Mouse (Mus musculus) small intestine, adult 2 months (tissue): Measurements from ENCODE around the gene Sesn3. TPM values are rescaled to one million over a fixed set of nuclear protein-coding genes. Genes with fewer than 3 reads are reported as not detected.
"Not testable (repeated sequence)": the region's sequence is repeated elsewhere in the genome, so short reads cannot be mapped to it uniquely, and the experiment has no call there.

Experiments
- H3K27ac ChIP-seq: fragments of 200-500 bp; 2 replicates; pipeline ENCODE4 v1.5.1; 2012; ENCODE audit warnings: low read depth, low read length, control low read depth, inconsistent platforms; ENCODE audit not compliant: insufficient read depth
- H3K27me3 ChIP-seq: fragments of 200-500 bp; 2 replicates; pipeline ENCODE4 v1.6.1; 2012; ENCODE audit warnings: mild to moderate bottlenecking, moderate library complexity, low read length, inconsistent platforms; ENCODE audit not compliant: control insufficient read depth, insufficient read depth
- H3K36me3 ChIP-seq: fragments of 200-500 bp; 2 replicates; pipeline ENCODE4 v1.6.1; 2012; ENCODE audit warnings: mild to moderate bottlenecking, low read length, control low read depth, inconsistent platforms; ENCODE audit not compliant: control insufficient read depth, insufficient read depth
- H3K4me1 ChIP-seq: fragments of 200-500 bp; 2 replicates; pipeline ENCODE4 v1.6.1; 2012; ENCODE audit warnings: low read length, inconsistent platforms, mixed read lengths; ENCODE audit not compliant: control insufficient read depth, insufficient read depth, insufficient read length
- H3K4me3 ChIP-seq: fragments of 200-500 bp; 2 replicates; pipeline ENCODE4 v1.5.1; 2012; ENCODE audit warnings: low read depth, mild to moderate bottlenecking, control low read depth, inconsistent platforms, low read length, moderate library complexity
- CTCF ChIP-seq: fragments of 200-500 bp; IDR thresholded peaks from 2 replicates; pipeline ENCODE4 v1.5.1; 2012; ENCODE audit warnings: low read depth, mild to moderate bottlenecking, control low read depth, inconsistent platforms, low read length, moderate library complexity, mixed read lengths; ENCODE audit not compliant: insufficient replicate concordance, insufficient read length; ENCODE audit errors: extremely low read depth
- POLR2A ChIP-seq: fragments of 200-500 bp; IDR thresholded peaks from 2 replicates; pipeline ENCODE4 v1.6.1; 2012; ENCODE audit warnings: low read depth, mild to moderate bottlenecking, control low read depth, inconsistent platforms, low read length, moderate library complexity
- whole genome bisulfite sequencing: fragments of 180-500 bp; shearing (Covaris S2); methylation state at CpG from one replicate; pipeline ENCODE4 v1.1.7; 2018; 5-methylcytosine and 5-hydroxymethylcytosine counted together
- polyA plus RNA-seq: library from polyadenylated mRNA; depleted of rRNA; stranded (reverse); fragments of >200 nt; gene quantifications from 2 replicates; pipeline ENCODE4 v1.2.3, GENCODE M21; 2012

The Sesn3 gene
- polyA plus RNA-seq, 1 experiment, result 11.4 TPM

DNA sequence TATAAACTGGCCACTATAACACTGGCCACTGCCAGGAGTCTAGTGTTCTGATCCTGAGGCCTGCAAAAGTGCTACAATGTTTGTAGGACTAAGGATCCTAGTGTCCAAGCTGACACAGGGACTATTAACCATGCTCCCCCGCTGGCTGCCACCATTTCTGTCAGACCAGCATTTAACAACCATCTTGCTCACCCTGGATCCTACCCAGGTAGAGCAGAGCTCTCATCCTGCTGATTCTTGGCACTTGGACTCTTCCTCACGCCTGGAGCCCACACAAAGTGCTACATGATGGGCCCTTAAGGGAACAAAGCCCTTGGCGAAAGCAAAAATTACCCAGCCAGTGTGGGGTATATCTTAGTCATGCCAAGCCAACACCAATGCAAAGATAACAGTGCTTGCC is 62.0 kb downstream of the Sesn3 start:
- Histone ChIP-seq H3K27me3 (no peaks in the 10 kb centered on the region), H3K36me3 (no peaks in the 10 kb centered on the region), H3K4me1 (no peaks in the 10 kb centered on the region), H3K4me3 (no peak overlapping the region), H3K27ac (no peak overlapping the region)
- TF ChIP-seq POLR2A (no peak), CTCF (no peak)
- WGBS, result 89% methylated on average over 3 of the region's 3 CpGs

DNA sequence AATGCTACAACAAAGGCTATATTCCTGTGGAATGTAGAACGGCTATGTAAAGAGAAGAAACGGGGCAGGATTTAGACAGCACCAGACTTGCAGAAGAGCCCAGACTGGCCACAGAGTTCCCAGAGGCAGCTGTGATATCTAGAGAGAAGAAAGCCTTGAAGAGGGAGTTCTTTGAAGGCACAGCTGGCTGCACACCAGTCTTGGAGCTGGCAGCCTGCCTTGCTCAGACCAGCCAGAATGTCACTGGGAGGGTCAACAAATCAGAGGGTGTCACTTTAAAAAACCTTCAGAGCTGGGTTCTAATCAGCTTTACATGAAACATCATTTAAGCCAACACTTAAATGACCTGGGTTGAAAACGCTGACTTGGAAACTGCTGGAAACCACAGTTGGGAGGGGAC is 63.8 kb downstream of the Sesn3 start:
- no peaks in the 10 kb centered on the region for H3K4me1 ChIP-seq
- 62% methylated on average over 3 of the region's 3 CpGs for WGBS
- H3K4me3 ChIP-seq, result no peak overlapping the region
- no peaks in the 10 kb centered on the region for H3K36me3 ChIP-seq
- no peaks in the 10 kb centered on the region for H3K27me3 ChIP-seq
- no peak for TF ChIP-seq CTCF
- no peak for TF ChIP-seq POLR2A
- no peak overlapping the region for H3K27ac ChIP-seq

DNA sequence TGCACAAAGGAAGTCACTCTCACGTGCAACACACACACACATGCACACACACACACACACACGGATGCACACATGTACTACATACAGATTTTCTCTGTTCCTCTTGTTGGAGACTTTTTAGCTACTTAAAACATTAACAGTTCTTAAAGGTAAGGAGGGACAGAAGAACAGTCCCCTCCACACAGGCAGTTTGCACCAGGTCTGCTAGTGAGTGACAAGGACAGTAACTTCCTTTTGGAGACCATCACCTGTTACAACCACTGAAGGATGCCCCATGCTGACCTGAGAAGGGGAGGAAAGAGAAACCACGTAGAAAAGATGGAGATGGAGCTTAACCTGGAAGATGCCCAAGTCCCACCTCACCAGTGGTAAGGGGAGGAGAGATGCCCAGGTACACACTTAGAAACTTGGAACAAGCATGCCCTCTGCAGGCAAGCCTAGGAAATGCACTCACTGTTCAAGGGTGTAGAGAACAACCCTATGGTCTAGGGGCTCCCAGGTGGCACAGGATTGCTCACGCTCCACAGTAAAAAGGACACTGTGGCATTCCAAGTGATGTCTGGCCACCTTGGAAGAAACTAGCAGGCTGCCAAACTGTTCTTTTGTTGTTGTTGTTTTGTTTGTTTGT is 67.3 kb downstream of the Sesn3 start:
- no peaks in the 10 kb centered on the region for H3K27me3 ChIP-seq
- 57% methylated on average over 4 of the region's 4 CpGs for WGBS
- TF ChIP-seq POLR2A (no peak), CTCF (peak; percentile 91; the same call in 1 of the 2 replicates)

DNA sequence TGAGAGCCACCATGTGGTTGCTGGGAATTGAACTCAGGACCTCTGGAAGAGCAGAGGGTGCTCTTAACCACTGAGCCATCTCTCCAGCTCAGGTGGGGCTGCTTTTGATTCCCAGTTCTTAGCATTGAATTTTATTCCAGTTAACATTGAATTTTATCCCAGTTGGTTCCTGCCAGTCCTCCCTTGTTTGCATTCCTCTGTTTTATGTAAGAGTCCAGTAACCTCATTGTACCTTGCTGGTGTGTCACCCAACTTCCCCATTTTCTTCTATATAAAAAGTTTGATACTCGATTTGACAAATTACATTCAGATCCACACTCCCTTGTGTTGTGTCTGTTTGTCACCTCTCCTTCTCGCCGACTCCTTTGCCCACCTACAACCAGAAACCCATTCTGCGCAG is 71.0 kb downstream of the Sesn3 start:
- H3K27ac ChIP-seq, H3K36me3 ChIP-seq, H3K4me3 ChIP-seq, H3K4me1 ChIP-seq, H3K27me3 ChIP-seq: not testable (repeated sequence)
- 81% methylated on average over 4 of the region's 4 CpGs for WGBS

More for the DNA sequence above, 67.3 kb downstream of the Sesn3 start:
- no peaks in the 10 kb centered on the region for H3K36me3 ChIP-seq
- H3K4me1 ChIP-seq, result no peaks in the 10 kb centered on the region
- H3K27ac ChIP-seq, result no peak overlapping the region
- no peak overlapping the region for H3K4me3 ChIP-seq

DNA sequence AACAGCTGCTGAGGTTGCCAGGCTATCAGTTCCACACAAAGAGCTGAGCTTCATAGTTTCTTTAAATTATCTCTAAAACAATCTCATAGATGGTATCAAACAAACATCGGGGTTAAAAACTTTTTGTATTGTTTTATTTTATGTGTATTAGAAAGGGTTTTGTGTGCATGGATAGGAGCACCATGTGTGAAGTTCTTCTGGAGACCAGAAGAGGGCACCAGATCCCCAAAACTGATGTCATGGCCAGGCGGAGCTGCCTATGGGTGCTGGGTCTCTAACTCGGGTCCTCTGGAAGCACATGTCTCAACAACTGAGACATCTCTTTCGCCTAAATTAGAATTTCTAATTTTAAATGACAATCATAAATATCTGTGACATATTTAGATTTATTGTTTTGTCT is 73.5 kb downstream of the Sesn3 start:
- 53% methylated on average over 4 of the region's 4 CpGs for WGBS
- TF ChIP-seq CTCF (peak; percentile 75; the same call in 1 of the 2 replicates), POLR2A (no peak)
- Histone ChIP-seq H3K27ac (no peak overlapping the region), H3K4me1 (no peaks in the 10 kb centered on the region), H3K36me3 (no peaks in the 10 kb centered on the region), H3K4me3 (no peak overlapping the region), H3K27me3 (no peaks in the 10 kb centered on the region)

DNA sequence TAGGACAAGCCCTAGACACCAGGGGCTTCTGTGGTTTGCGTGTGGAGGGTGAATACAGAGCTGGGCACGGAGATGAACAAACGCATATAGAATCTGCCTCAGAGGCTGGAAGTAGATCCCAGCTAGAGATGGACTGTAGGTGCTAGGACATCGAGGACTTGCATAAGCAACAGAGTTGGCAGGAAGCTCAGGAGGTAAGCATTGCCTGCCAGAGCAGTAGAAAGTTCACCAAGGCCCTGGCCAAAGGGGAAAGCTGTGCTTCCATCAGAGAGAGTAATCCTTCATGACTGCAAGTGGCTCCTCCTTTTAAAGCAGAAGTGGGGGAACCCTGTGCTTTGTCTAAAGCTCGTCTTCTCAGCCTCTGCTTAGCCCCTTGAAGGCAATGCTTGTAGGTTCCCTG is 74.5 kb downstream of the Sesn3 start:
- Histone ChIP-seq H3K27ac (no peak overlapping the region), H3K4me3 (no peak overlapping the region), H3K27me3 (no peaks in the 10 kb centered on the region), H3K4me1 (no peaks in the 10 kb centered on the region), H3K36me3 (no peaks in the 10 kb centered on the region)
- TF ChIP-seq CTCF, result no peak
- TF ChIP-seq POLR2A, result no peak
- WGBS, result 82% methylated on average over 5 of the region's 5 CpGs

DNA sequence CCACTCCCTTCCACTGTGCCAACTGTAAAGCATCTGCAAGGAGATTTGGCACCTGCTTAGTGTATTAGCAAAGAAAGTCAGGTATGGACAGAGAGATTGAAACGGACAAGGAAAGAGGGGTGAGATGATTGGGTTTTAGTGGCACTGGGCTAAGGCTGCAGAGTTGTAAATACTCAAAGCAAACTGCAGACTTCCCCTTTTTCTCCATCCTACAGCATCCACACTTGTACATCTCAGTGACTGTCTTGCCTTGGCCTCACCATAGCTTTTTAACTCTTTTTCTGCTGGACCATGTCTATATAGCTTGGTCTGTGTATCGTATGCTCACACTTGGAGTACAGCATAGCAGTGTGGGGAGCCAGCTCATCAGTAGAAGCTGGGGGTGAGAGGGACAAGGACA is 75.9 kb downstream of the Sesn3 start:
- Histone ChIP-seq H3K4me1 (no peaks in the 10 kb centered on the region), H3K27me3 (no peaks in the 10 kb centered on the region), H3K27ac (no peak overlapping the region), H3K36me3 (no peaks in the 10 kb centered on the region), H3K4me3 (no peak overlapping the region)
- TF ChIP-seq CTCF (no peak), POLR2A (no peak)
- 66% methylated on average over 2 of the region's 2 CpGs for WGBS

DNA sequence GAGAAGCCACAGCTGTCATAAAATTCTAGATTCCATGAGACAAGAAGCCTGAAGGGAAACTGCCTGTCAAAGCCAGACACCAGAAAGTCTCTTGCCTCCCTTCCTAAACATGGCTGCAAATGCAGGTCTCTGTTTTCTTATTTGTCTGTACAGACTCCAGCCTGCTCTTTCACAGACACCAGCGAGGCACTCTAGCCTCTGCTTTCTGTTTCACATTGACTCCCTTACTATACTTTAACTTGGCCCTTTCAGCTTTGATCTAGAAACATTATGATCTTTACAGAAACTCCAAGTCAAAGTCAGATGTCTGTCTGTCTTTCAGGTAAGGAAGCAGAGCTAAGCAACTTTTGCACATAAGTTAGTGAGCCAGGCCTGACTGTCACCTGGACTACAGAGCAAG is 77.5 kb downstream of the Sesn3 start:
- Histone ChIP-seq H3K4me3 (no peak overlapping the region), H3K4me1 (no peaks in the 10 kb centered on the region), H3K36me3 (peaks cover 2% of the 10 kb centered on the region), H3K27me3 (no peaks in the 10 kb centered on the region), H3K27ac (no peak overlapping the region)
- WGBS, result 69% methylated on average over 1 of the region's 1 CpGs
- TF ChIP-seq CTCF, result no peak
- TF ChIP-seq POLR2A, result no peak
